Mouse (Mus musculus) testis, adult 2 months (tissue): ENCODE data around the gene Gm17581.

Experiments
- CTCF ChIP-seq: fragments of 200-500 bp; IDR thresholded peaks from 2 replicates; pipeline ENCODE4 v1.5.1; 2012; ENCODE audit warnings: low read depth, mild to moderate bottlenecking, inconsistent platforms, low read length, moderate library complexity; ENCODE audit not compliant: control insufficient read depth, insufficient read depth, insufficient replicate concordance
- POLR2A ChIP-seq: fragments of 200-500 bp; IDR thresholded peaks from 2 replicates; pipeline ENCODE4 v1.6.1; 2012; ENCODE audit warnings: low read depth, mild to moderate bottlenecking, inconsistent platforms, low read length, moderate library complexity; ENCODE audit not compliant: control insufficient read depth

DNA sequence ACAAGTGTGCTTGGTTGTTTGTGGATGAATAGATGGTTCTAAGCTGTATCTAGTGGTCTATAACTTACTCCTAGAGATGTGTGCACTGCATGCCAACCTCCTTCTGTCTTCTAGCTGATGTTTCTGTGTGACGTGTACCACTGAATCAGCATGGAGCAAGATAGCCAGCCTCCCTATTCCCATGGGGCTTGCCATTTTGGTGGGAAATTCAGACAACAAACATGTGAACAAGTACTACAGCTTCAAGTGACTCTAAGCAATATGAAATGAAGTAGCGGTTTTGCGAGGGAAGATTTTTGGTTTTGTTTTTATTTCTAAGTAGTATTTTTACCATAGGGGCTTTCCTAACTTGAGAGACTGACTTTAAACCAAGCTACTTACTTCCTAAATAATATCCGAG, 13.7 kb upstream of the Gm17581 start:
- TF ChIP-seq CTCF, result no peak
- no peak for TF ChIP-seq POLR2A
